Mouse (Mus musculus): ENCODE measurements around the gene Gm10972. TPM values are rescaled to one million over a fixed set of nuclear protein-coding genes. Genes with fewer than 3 reads are reported as not detected.
"Not testable (repeated sequence)": the region's sequence is repeated elsewhere in the genome, so short reads cannot be mapped to it uniquely, and the experiment has no call there.

The Gm10972 gene
- not detected in 2 replicates for polyA plus RNA-seq (2015; fragmentation: Nextera tagmentation; extraction: Ambion mirVana)

GRCm38 (mm10) chr3:94642495-94643162 lies at the start of gene Gm10972:
Gene Gm10972 (plus strand): TSS chr3:94643112.
- H3K4me3 ChIP-seq (ENCODE audit: low read depth, low read length); H3K36me3 ChIP-seq (replicated peaks; ENCODE audit: insufficient read depth, low read length); ATAC-seq; H3K27ac ChIP-seq (ENCODE audit: low read depth); DNase-seq; H3K9ac ChIP-seq (replicated peaks); H3K4me1 ChIP-seq (ENCODE audit: insufficient read depth); H3K9me3 ChIP-seq (ENCODE audit: low read length); H3K27me3 ChIP-seq (ENCODE audit: insufficient read depth, low read length); H3K4me2 ChIP-seq (ENCODE audit: low read depth, low read length): not testable (repeated sequence)
- WGBS (ENCODE audit: insufficient replicate concordance) = 77% methylated on average over 2 of the region's 2 CpGs

GRCm38 (mm10) chr3:94595871-94596287 lies 47.0 kb upstream of the Gm10972 start:
- DNase-seq (no peak), ATAC-seq (no peak)
- no peak overlapping the region for H3K4me2 ChIP-seq (ENCODE audit: low read depth, low read length)
- 69% methylated on average over 6 of the region's 6 CpGs for WGBS (ENCODE audit: insufficient replicate concordance)
- no peaks in the 10 kb centered on the region for H3K27me3 ChIP-seq (ENCODE audit: insufficient read depth, low read length)
- H3K4me3 ChIP-seq (ENCODE audit: low read depth, low read length) = no peak overlapping the region
- no peak overlapping the region for H3K9ac ChIP-seq (replicated peaks)
- no peak for TF ChIP-seq CTCF (IDR thresholded peaks at IDR 0.05; ENCODE audit: low read depth)
- no peaks in the 10 kb centered on the region for H3K4me1 ChIP-seq (ENCODE audit: insufficient read depth)
- no peak overlapping the region for H3K27ac ChIP-seq (ENCODE audit: low read depth)
- H3K36me3 ChIP-seq (replicated peaks; ENCODE audit: insufficient read depth, low read length) = no peaks in the 10 kb centered on the region
- no peaks in the 10 kb centered on the region for H3K9me3 ChIP-seq (ENCODE audit: low read length)

GRCm38 (mm10) chr3:94597224-94597779 lies 45.6 kb upstream of the Gm10972 start:
- H3K36me3 ChIP-seq (replicated peaks; ENCODE audit: insufficient read depth, low read length) = no peaks in the 10 kb centered on the region
- TF ChIP-seq EP300 (IDR thresholded peaks at IDR 0.05; ENCODE audit: low read depth) (no peak), CTCF (IDR thresholded peaks at IDR 0.05; ENCODE audit: low read depth) (no peak)
- WGBS (ENCODE audit: insufficient replicate concordance) = 18% methylated on average over 3 of the region's 3 CpGs
- ATAC-seq = peak; percentile 98
- no peak overlapping the region for H3K4me2 ChIP-seq (ENCODE audit: low read depth, low read length)
- no peaks in the 10 kb centered on the region for H3K27me3 ChIP-seq (ENCODE audit: insufficient read depth, low read length)
- H3K27ac ChIP-seq (ENCODE audit: low read depth) = peak overlapping the region; percentile 50
- no peak overlapping the region for H3K4me3 ChIP-seq (ENCODE audit: low read depth, low read length)
- no peaks in the 10 kb centered on the region for H3K4me1 ChIP-seq (ENCODE audit: insufficient read depth)
- H3K9me3 ChIP-seq (ENCODE audit: low read length) = no peaks in the 10 kb centered on the region
- DNase-seq = peak; percentile 39
- H3K9ac ChIP-seq (replicated peaks) = no peak overlapping the region

GRCm38 (mm10) chr3:94601959-94602358 lies 41.0 kb upstream of the Gm10972 start:
- Histone ChIP-seq H3K36me3 (replicated peaks; ENCODE audit: insufficient read depth, low read length) (no peaks in the 10 kb centered on the region), H3K4me3 (ENCODE audit: low read depth, low read length) (no peak overlapping the region), H3K4me1 (ENCODE audit: insufficient read depth) (no peaks in the 10 kb centered on the region), H3K27ac (ENCODE audit: low read depth) (no peak overlapping the region), H3K4me2 (ENCODE audit: low read depth, low read length) (no peak overlapping the region), H3K9me3 (ENCODE audit: low read length) (no peaks in the 10 kb centered on the region), H3K9ac (replicated peaks) (no peak overlapping the region), H3K27me3 (ENCODE audit: insufficient read depth, low read length) (no peaks in the 10 kb centered on the region)
- ATAC-seq = peak; percentile 10; the same call in 1 of the 2 replicates
- WGBS (ENCODE audit: insufficient replicate concordance) = 0% methylated on average over 4 of the region's 4 CpGs
- DNase-seq = peak; percentile 65
- TF ChIP-seq CTCF (IDR thresholded peaks at IDR 0.05; ENCODE audit: low read depth) = peak; percentile 81
- no peak for TF ChIP-seq EP300 (IDR thresholded peaks at IDR 0.05; ENCODE audit: low read depth)

- 59% methylated on average over 3 of the region's 3 CpGs for WGBS (ENCODE audit: insufficient replicate concordance)
- TF ChIP-seq EP300 (IDR thresholded peaks at IDR 0.05; ENCODE audit: low read depth) (no peak), CTCF (IDR thresholded peaks at IDR 0.05; ENCODE audit: low read depth) (no peak)
- Histone ChIP-seq H3K27me3 (ENCODE audit: insufficient read depth, low read length) (no peaks in the 10 kb centered on the region), H3K36me3 (replicated peaks; ENCODE audit: insufficient read depth, low read length) (peaks cover 3% of the 10 kb centered on the region), H3K9ac (replicated peaks) (no peak overlapping the region), H3K9me3 (ENCODE audit: low read length) (no peaks in the 10 kb centered on the region), H3K4me2 (ENCODE audit: low read depth, low read length) (no peak overlapping the region), H3K4me1 (ENCODE audit: insufficient read depth) (no peaks in the 10 kb centered on the region), H3K27ac (ENCODE audit: low read depth) (no peak overlapping the region), H3K4me3 (ENCODE audit: low read depth, low read length) (no peak overlapping the region)
- no peak for ATAC-seq
- no peak for DNase-seq
Measured at GRCm38 (mm10) chr3:94609621-94610020, 33.3 kb upstream of the Gm10972 start.

GRCm38 (mm10) chr3:94610581-94610980 lies 32.3 kb upstream of the Gm10972 start:
- 86% methylated on average over 2 of the region's 2 CpGs for WGBS (ENCODE audit: insufficient replicate concordance)
- no peak for ATAC-seq
- TF ChIP-seq CTCF (IDR thresholded peaks at IDR 0.05; ENCODE audit: low read depth) (no peak), EP300 (IDR thresholded peaks at IDR 0.05; ENCODE audit: low read depth) (no peak)
- Histone ChIP-seq H3K4me2 (ENCODE audit: low read depth, low read length) (no peak overlapping the region), H3K27me3 (ENCODE audit: insufficient read depth, low read length) (no peaks in the 10 kb centered on the region), H3K27ac (ENCODE audit: low read depth) (no peak overlapping the region), H3K4me3 (ENCODE audit: low read depth, low read length) (no peak overlapping the region), H3K9me3 (ENCODE audit: low read length) (no peaks in the 10 kb centered on the region), H3K4me1 (ENCODE audit: insufficient read depth) (no peaks in the 10 kb centered on the region), H3K9ac (replicated peaks) (no peak overlapping the region), H3K36me3 (replicated peaks; ENCODE audit: insufficient read depth, low read length) (peaks cover 3% of the 10 kb centered on the region)
- DNase-seq = no peak
